Mouse (Mus musculus): ENCODE measurements around the gene Osgin1.

Gene Osgin1

GRCm38 (mm10) chr8:119424199-119424733 lies 9.7 kb upstream of the Osgin1 start:
- DNase-seq (ENCODE audit: low read depth, low spot score): no peak

GRCm38 (mm10) chr8:119424740-119425139 lies 9.2 kb upstream of the Osgin1 start:
- DNase-seq (ENCODE audit: low read depth, low spot score): no peak

GRCm38 (mm10) chr8:119425533-119425932 lies 8.4 kb upstream of the Osgin1 start:
- no peak for DNase-seq (ENCODE audit: low read depth, low spot score)

GRCm38 (mm10) chr8:119426069-119426735 lies 7.7 kb upstream of the Osgin1 start:
- no peak for DNase-seq (ENCODE audit: low read depth, low spot score)

GRCm38 (mm10) chr8:119427634-119428349 lies 6.1 kb upstream of the Osgin1 start:
- DNase-seq (ENCODE audit: low read depth, low spot score): no peak

GRCm38 (mm10) chr8:119428350-119428740 lies 5.6 kb upstream of the Osgin1 start:
- DNase-seq (ENCODE audit: low read depth, low spot score): no peak

- no peak for DNase-seq (ENCODE audit: low read depth, low spot score)
These were observed 5.1 kb upstream of the Osgin1 start for GRCm38 (mm10) chr8:119428766-119429327.

GRCm38 (mm10) chr8:119429552-119429951 lies 4.4 kb upstream of the Osgin1 start:
- no peak for DNase-seq (ENCODE audit: low read depth, low spot score)

GRCm38 (mm10) chr8:119430250-119430649 lies 3.7 kb upstream of the Osgin1 start:
- DNase-seq (ENCODE audit: low read depth, low spot score): no peak

GRCm38 (mm10) chr8:119430690-119431089 lies 3.2 kb upstream of the Osgin1 start:
- DNase-seq (ENCODE audit: low read depth, low spot score): no peak

GRCm38 (mm10) chr8:119432372-119432771 lies 1.6 kb upstream of the Osgin1 start:
- no peak for DNase-seq (ENCODE audit: low read depth, low spot score)

GRCm38 (mm10) chr8:119434569-119434968 lies 645 bp downstream of the Osgin1 start:
- DNase-seq (ENCODE audit: low read depth, low spot score): no peak

- no peak for DNase-seq (ENCODE audit: low read depth, low spot score)
These were observed 1.6 kb downstream of the Osgin1 start for GRCm38 (mm10) chr8:119435527-119435926.

GRCm38 (mm10) chr8:119436331-119436730 lies 2.4 kb downstream of the Osgin1 start:
- no peak for DNase-seq (ENCODE audit: low read depth, low spot score)

GRCm38 (mm10) chr8:119436933-119437332 lies 3.0 kb downstream of the Osgin1 start:
- no peak for DNase-seq (ENCODE audit: low read depth, low spot score)

- DNase-seq (ENCODE audit: low read depth, low spot score): no peak
These were observed 3.6 kb downstream of the Osgin1 start for GRCm38 (mm10) chr8:119437506-119437905.

- DNase-seq (ENCODE audit: low read depth, low spot score): no peak
These were observed 5.0 kb downstream of the Osgin1 start for GRCm38 (mm10) chr8:119438876-119439275.

- no peak for DNase-seq (ENCODE audit: low read depth, low spot score)
These were observed 5.5 kb downstream of the Osgin1 start for GRCm38 (mm10) chr8:119439424-119439823.

- no peak for DNase-seq (ENCODE audit: low read depth, low spot score)
These were observed 5.9 kb downstream of the Osgin1 start for GRCm38 (mm10) chr8:119439893-119440249.

- DNase-seq (ENCODE audit: low read depth, low spot score): peak; percentile 68
These were observed 6.5 kb downstream of the Osgin1 start for GRCm38 (mm10) chr8:119440250-119440951.

GRCm38 (mm10) chr8:119440952-119441270 lies 7.0 kb downstream of the Osgin1 start:
- no peak for DNase-seq (ENCODE audit: low read depth, low spot score)

GRCm38 (mm10) chr8:119442013-119442412 lies 8.1 kb downstream of the Osgin1 start:
- DNase-seq (ENCODE audit: low read depth, low spot score): no peak

Data from retina, postnatal 7 days (tissue).